Mouse (Mus musculus) embryo, embryonic 11 days (tissue): ENCODE measurements at regions not wholly inside any gene's neighbourhood (a gene's known extent, or its start where the extent isn't known, plus 50 kb on each side); places are given as distances from the start of the nearest gene placed in this dataset.

ENCODE experiments used
- DNase-seq: peaks from one replicate; pipeline ENCODE4 v3.0.0-alpha.2; 2015

DNA sequence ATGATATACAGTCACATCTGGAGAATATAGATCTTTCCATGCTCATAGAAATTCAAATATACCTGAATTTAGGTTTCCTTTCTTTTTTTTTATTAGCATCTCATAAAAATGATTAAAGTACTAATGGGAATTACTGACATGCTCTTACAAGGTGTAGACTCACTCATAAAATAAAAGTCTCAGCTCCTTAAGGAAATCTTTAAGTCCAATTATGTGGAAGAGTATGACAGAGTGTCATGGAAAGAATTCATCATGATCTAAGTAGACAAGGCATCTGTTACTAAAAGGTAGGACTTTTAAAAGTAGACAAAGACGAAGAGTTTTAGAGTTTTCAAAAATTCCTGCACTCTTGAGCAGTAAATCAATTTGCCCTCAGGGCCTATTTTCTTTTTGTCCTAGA is 558.1 kb upstream of the Ptchd4 start:
- peak; percentile 1 for DNase-seq
